9 mouse cellular contexts compared by ENCODE assay signal in the genomic region with DNA sequence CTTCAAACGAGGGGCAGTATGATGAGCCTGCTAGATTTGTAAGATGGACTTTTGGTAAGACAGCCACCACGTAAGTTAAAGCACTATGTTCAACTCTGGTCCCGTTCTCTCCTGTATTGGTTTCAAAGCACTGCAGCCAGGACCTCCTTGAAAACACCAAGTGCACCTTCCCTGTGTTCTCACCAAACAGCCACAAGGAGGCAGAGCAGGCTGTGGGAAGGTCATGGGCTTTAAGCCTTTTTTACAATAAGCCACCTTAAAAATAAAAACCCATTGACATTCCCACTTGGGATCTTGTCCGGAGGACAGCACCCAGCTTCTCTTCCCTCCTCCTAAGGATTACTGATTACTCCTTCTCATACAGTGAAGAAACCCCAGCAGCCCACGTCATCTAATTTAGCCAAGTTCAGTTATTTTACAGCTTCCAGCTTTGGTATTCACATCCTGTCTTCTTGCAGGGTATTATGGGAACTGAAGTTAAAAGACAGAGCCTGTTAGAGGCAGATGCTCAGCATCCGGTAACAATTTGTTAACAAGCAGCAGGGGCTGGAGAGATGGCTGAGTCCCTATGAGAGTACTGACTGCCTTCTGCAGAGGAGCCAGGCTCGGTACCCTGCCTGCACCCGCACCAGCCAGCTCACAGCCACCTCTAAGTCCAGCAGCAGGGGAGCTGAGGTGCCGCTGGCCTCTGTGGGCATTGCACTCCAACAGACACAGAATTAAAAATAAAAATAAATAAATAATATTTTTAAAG. TPM values are rescaled to one million over a fixed set of nuclear protein-coding genes. Genes with fewer than 3 reads are reported as not detected.
DNase-seq lines count a peak whose midpoint lies in the region; ATAC-seq and TF ChIP-seq lines count a peak whose summit lies in the region.
"Had no signal": no experiment of that assay in that cellular context is flagged by ENCODE, and none has a peak within 500 bp of the region (broad histone marks: within the 10 kb centered on the region; RNA-seq: fewer than 3 reads in every experiment).

No protein-coding gene starts in this region.

- 70% methylated on average over 9 of the region's 9 CpGs for WGBS in forebrain, postnatal 0 days
- 79% methylated on average over 9 of the region's 9 CpGs for WGBS in forebrain, embryonic 15.5 days
- WGBS in hindbrain, embryonic 14.5 days: 80% methylated on average over 9 of the region's 9 CpGs
- 82% methylated on average over 9 of the region's 9 CpGs for WGBS in lung, postnatal 0 days

- DNase-seq in forebrain, postnatal 0 days: peak; percentile 72
- peak; percentile 22 for DNase-seq in ovary, postnatal 36 days (ENCODE audit: low spot score)
- no peak for DNase-seq in ovary, adult 18-20 months (ENCODE audit: low spot score)
- DNase-seq in cerebellum, adult 11 months: peak; percentile 35
- DNase-seq in hindbrain, embryonic 14.5 days (ENCODE audit: low spot score): peak; percentile 59
- peak; percentile 66 for DNase-seq in lung, postnatal 0 days (ENCODE audit: low spot score)
- no peak for DNase-seq in spleen, adult 12 weeks (ENCODE audit: low spot score)

- 0 out of 2 replicates have a peak overlapping the region, but pooled peaks have one; percentile 45 for H3K27ac ChIP-seq in forebrain, postnatal 0 days (ENCODE audit: low read depth, low read length)
- H3K27ac ChIP-seq in forebrain, embryonic 15.5 days (replicated peaks): no peak overlapping the region
- H3K27ac ChIP-seq in hindbrain, embryonic 14.5 days: no peak overlapping the region
- no peak overlapping the region for H3K27ac ChIP-seq in lung, postnatal 0 days (ENCODE audit: low read length)
- H3K27ac ChIP-seq: heart, embryonic 15.5 days had no signal

- H3K9me3 ChIP-seq in forebrain, postnatal 0 days (ENCODE audit: low read length): no peaks in the 10 kb centered on the region
- no peaks in the 10 kb centered on the region for H3K9me3 ChIP-seq in forebrain, embryonic 15.5 days
- H3K9me3 ChIP-seq in hindbrain, embryonic 14.5 days (ENCODE audit: control insufficient read depth, low read length): no peaks in the 10 kb centered on the region
- H3K9me3 ChIP-seq in lung, postnatal 0 days (ENCODE audit: low read length): no peaks in the 10 kb centered on the region
- H3K9me3 ChIP-seq: heart, embryonic 15.5 days had no signal

- H3K4me1 ChIP-seq in forebrain, postnatal 0 days (ENCODE audit: insufficient read depth): no peaks in the 10 kb centered on the region
- no peaks in the 10 kb centered on the region for H3K4me1 ChIP-seq in forebrain, embryonic 15.5 days
- H3K4me1 ChIP-seq in hindbrain, embryonic 14.5 days (replicated peaks; ENCODE audit: control insufficient read depth, insufficient read depth, low read length): no peaks in the 10 kb centered on the region
- H3K4me1 ChIP-seq in lung, postnatal 0 days (ENCODE audit: insufficient read depth, low read depth, low read length): no peaks in the 10 kb centered on the region

- H3K4me3 ChIP-seq in forebrain, postnatal 0 days (ENCODE audit: low read depth, low read length): no peak overlapping the region
- no peak overlapping the region for H3K4me3 ChIP-seq in forebrain, embryonic 15.5 days
- no peak overlapping the region for H3K4me3 ChIP-seq in hindbrain, embryonic 14.5 days (replicated peaks; ENCODE audit: low read length)
- no peak overlapping the region for H3K4me3 ChIP-seq in lung, postnatal 0 days (ENCODE audit: low read depth, low read length)
- H3K4me3 ChIP-seq: heart, embryonic 15.5 days had no signal

- H3K9ac ChIP-seq in forebrain, postnatal 0 days: no peak overlapping the region
- H3K9ac ChIP-seq in forebrain, embryonic 15.5 days (replicated peaks): no peak overlapping the region
- H3K9ac ChIP-seq in hindbrain, embryonic 14.5 days: no peak overlapping the region
- no peak overlapping the region for H3K9ac ChIP-seq in lung, postnatal 0 days (replicated peaks; ENCODE audit: low read depth)
- H3K9ac ChIP-seq: heart, embryonic 15.5 days had no signal

- no peaks in the 10 kb centered on the region for H3K27me3 ChIP-seq in forebrain, postnatal 0 days (ENCODE audit: insufficient read depth, low read length)
- H3K27me3 ChIP-seq in forebrain, embryonic 15.5 days: no peaks in the 10 kb centered on the region
- no peaks in the 10 kb centered on the region for H3K27me3 ChIP-seq in hindbrain, embryonic 14.5 days (ENCODE audit: control insufficient read depth, insufficient read depth, low read length)
- no peaks in the 10 kb centered on the region for H3K27me3 ChIP-seq in lung, postnatal 0 days (replicated peaks; ENCODE audit: insufficient read depth, low read length)
- H3K27me3 ChIP-seq: heart, embryonic 15.5 days had no signal

- peak; percentile 80 for TF ChIP-seq CTCF in forebrain, postnatal 0 days (IDR thresholded peaks at IDR 0.05; ENCODE audit: low read depth)
- peak; percentile 87 for TF ChIP-seq CTCF in lung, postnatal 0 days (IDR thresholded peaks at IDR 0.05)

- no peak overlapping the region for H3K4me2 ChIP-seq in forebrain, postnatal 0 days (ENCODE audit: low read depth)
- no peak overlapping the region for H3K4me2 ChIP-seq in forebrain, embryonic 15.5 days (replicated peaks)
- H3K4me2 ChIP-seq in hindbrain, embryonic 14.5 days (replicated peaks): no peak overlapping the region
- no peak overlapping the region for H3K4me2 ChIP-seq in lung, postnatal 0 days (replicated peaks; ENCODE audit: low read depth, low read length)
- H3K4me2 ChIP-seq: heart, embryonic 15.5 days had no signal

- peak; percentile 72 for ATAC-seq in forebrain, postnatal 0 days
- no peak for ATAC-seq in forebrain, embryonic 15.5 days (replicated peaks)
- no peak for ATAC-seq in hindbrain, embryonic 14.5 days (ENCODE audit: low FRiP score)
- no peak; the same call in 1 of the 2 replicates for ATAC-seq in lung, postnatal 0 days

- H3K36me3 ChIP-seq in forebrain, postnatal 0 days (ENCODE audit: insufficient read depth): peaks cover 52% of the 10 kb centered on the region
- peaks cover 48% of the 10 kb centered on the region for H3K36me3 ChIP-seq in forebrain, embryonic 15.5 days
- peaks cover 78% of the 10 kb centered on the region for H3K36me3 ChIP-seq in hindbrain, embryonic 14.5 days (replicated peaks; ENCODE audit: control insufficient read depth, insufficient read depth)
- H3K36me3 ChIP-seq in lung, postnatal 0 days (ENCODE audit: insufficient read depth, low read length): peaks cover 17% of the 10 kb centered on the region; the same call in 1 of the 2 replicates

- TF ChIP-seq EP300 in lung, postnatal 0 days (IDR thresholded peaks at IDR 0.05): no peak

RNA-seq across cellular contexts. Expression of gene Gphb5, which starts 47.6 kb away (rescaled TPM):
- total RNA-seq in forebrain, postnatal 0 days (2014; rRNA removed): not detected in 2 replicates
- polyA plus RNA-seq in forebrain, postnatal 0 days (2015; fragmentation: Nextera tagmentation; extraction: Ambion mirVana): not detected in 2 replicates
- polyA plus RNA-seq in forebrain, embryonic 15.5 days (2015; fragmentation: Nextera tagmentation; extraction: Ambion mirVana): not detected in 2 replicates
- polyA plus RNA-seq in hindbrain, embryonic 14.5 days (2014; fragmentation: Nextera tagmentation; extraction: Ambion mirVana): not detected in 2 replicates
- polyA plus RNA-seq in lung, postnatal 0 days (2015; fragmentation: Nextera tagmentation; extraction: Ambion mirVana): not detected in 2 replicates
- polyA plus RNA-seq: heart, embryonic 15.5 days had no signal

Comparison
In these comparisons a context has a peak if more than half of its experiments do, and no peak if none do; other contexts are left out.
1. DNase-seq: peak in forebrain, postnatal 0 days (single experiment), ovary, postnatal 36 days (single experiment), cerebellum, adult 11 months (single experiment), hindbrain, embryonic 14.5 days (single experiment) and lung, postnatal 0 days (single experiment); none in ovary, adult 18-20 months (single experiment) and spleen, adult 12 weeks (single experiment).